Mouse (Mus musculus) left cerebral cortex, adult 2 months (tissue): Measurements from ENCODE around the gene B3galt4. TPM values are rescaled to one million over a fixed set of nuclear protein-coding genes. Genes with fewer than 3 reads are reported as not detected.
"Not testable (repeated sequence)": the region's sequence is repeated elsewhere in the genome, so short reads cannot be mapped to it uniquely, and the experiment has no call there.

Experiments
- DNase-seq, 2 experiments: peaks; one replicate each; pipeline ENCODE4 v3.0.0; 2021 to 2022; ENCODE audit warnings: low spot score in 2 of 2, mixed read lengths in 1 of 2; ENCODE audit errors: extremely low spot score in 1 of 2
- H3K27ac ChIP-seq: fragments of 200-600 bp; 2 replicates; pipeline ENCODE4 v1.8.1; 2022
- H3K4me3 ChIP-seq: fragments of 200-600 bp; 2 replicates; pipeline ENCODE4 v1.8.1; 2022
- CTCF ChIP-seq: fragments of 200-600 bp; IDR thresholded peaks from 2 replicates; pipeline ENCODE4 v1.8.1; 2022; ENCODE audit warnings: antibody characterized with exemption, mild to moderate bottlenecking, moderate library complexity
- intact Hi-C: fragments of 180-260 bp; cut with DNase I; formaldehyde crosslinking; loops from one replicate; pipeline ENCODE4 v1.15.1; 2025
- total RNA-seq, 2 experiments: library from RNA; stranded (reverse); gene quantifications; 2 replicates each; pipeline ENCODE4 v1.2.3; 2021

The B3galt4 gene
- total RNA-seq, 2 experiments from 2014 or later, result 6.3 to 6.5 TPM

- intact Hi-C loops, result no loop called here
- TF ChIP-seq CTCF, result no peak
- Histone ChIP-seq H3K4me3 (no peak overlapping the region), H3K27ac (no peak overlapping the region)
- no peak for DNase-seq
Observed at GRCm38 (mm10) chr17:33952879-33953278, 1.6 kb upstream of the B3galt4 start.

GRCm38 (mm10) chr17:33952015-33952414, 727 bp upstream of the B3galt4 start:
- DNase-seq, intact Hi-C loops, H3K4me3 ChIP-seq, H3K27ac ChIP-seq: not testable (repeated sequence)

- no peak for TF ChIP-seq CTCF
- DNase-seq, result no peak
- Histone ChIP-seq H3K4me3 (peak overlapping the region; percentile 66), H3K27ac (peak overlapping the region; percentile 93)
- intact Hi-C loops, result no loop called here
Observed at GRCm38 (mm10) chr17:33950131-33950625, 1.1 kb downstream of the B3galt4 start.

GRCm38 (mm10) chr17:33948905-33949537, 2.3 kb downstream of the B3galt4 start:
- no peak for DNase-seq
- intact Hi-C loops, result no loop called here
- H3K27ac ChIP-seq, result no peak overlapping the region
- no peak for TF ChIP-seq CTCF
- no peak overlapping the region for H3K4me3 ChIP-seq

- DNase-seq, result no peak
- Histone ChIP-seq H3K4me3 (no peak overlapping the region), H3K27ac (no peak overlapping the region; the same call in 1 of the 2 replicates)
- intact Hi-C loops, result no loop called here
- TF ChIP-seq CTCF, result no peak
Observed at GRCm38 (mm10) chr17:33948090-33948904, 3.0 kb downstream of the B3galt4 start.

GRCm38 (mm10) chr17:33947430-33948089, 3.7 kb downstream of the B3galt4 start:
- no peak overlapping the region for H3K4me3 ChIP-seq
- no peak overlapping the region; the same call in 1 of the 2 replicates for H3K27ac ChIP-seq
- TF ChIP-seq CTCF, result no peak
- DNase-seq, result no peak
- intact Hi-C loops, result no loop called here

GRCm38 (mm10) chr17:33943454-33943853, 7.8 kb downstream of the B3galt4 start:
- no peak for DNase-seq
- TF ChIP-seq CTCF, result no peak
- intact Hi-C loops, result no loop called here
- no peak overlapping the region for H3K4me3 ChIP-seq
- no peak overlapping the region for H3K27ac ChIP-seq

- DNase-seq, result no peak
- intact Hi-C loops, result no loop called here
- peak overlapping the region; percentile 75 for H3K4me3 ChIP-seq
- TF ChIP-seq CTCF, result no peak
- H3K27ac ChIP-seq, result no peak overlapping the region
Observed at GRCm38 (mm10) chr17:33941381-33941780, 9.9 kb downstream of the B3galt4 start.

- intact Hi-C loops, result loop anchor here (1.0 kb wide), 2 partner anchors 10 to 14 kb away; partner anchors contain the start of genes B3galt4 and Vps52
- H3K4me3 ChIP-seq, result peak overlapping the region; percentile 75
- H3K27ac ChIP-seq, result no peak overlapping the region
- no peak for TF ChIP-seq CTCF
- no peak for DNase-seq
Observed at GRCm38 (mm10) chr17:33940981-33941380, 10.3 kb downstream of the B3galt4 start.

- no peak for TF ChIP-seq CTCF
Observed at GRCm38 (mm10) chr17:33940206-33940805, 11.0 kb downstream of the B3galt4 start, which contains the start of the genes Pfdn6 and Wdr46. Gene Pfdn6, minus strand, starts transcription at chr17:33940343. Gene Wdr46, plus strand, starts transcription at chr17:33940660.

GRCm38 (mm10) chr17:33938783-33939182, 12.5 kb downstream of the B3galt4 start:
- intact Hi-C loops, result no loop called here
- Histone ChIP-seq H3K4me3 (no peak overlapping the region), H3K27ac (no peak overlapping the region)
- no peak for DNase-seq
- no peak for TF ChIP-seq CTCF

More at GRCm38 (mm10) chr17:33940206-33940805, 11.0 kb downstream of the B3galt4 start, which contains the start of the genes Pfdn6 and Wdr46:
- DNase-seq, result peak; percentile 79 to 82
- Histone ChIP-seq H3K27ac (peak within 1 kb of the TSS; percentile 88), H3K4me3 (peak within 1 kb of the TSS; percentile 75)
- intact Hi-C loops, result loop anchor here (1.0 kb wide), 2 partner anchors 11 to 15 kb away; partner anchors contain the start of genes B3galt4 and Vps52
